Mouse (Mus musculus) cerebellum, adult 9-10 months (tissue): ENCODE results near the gene Eif4e3.
A peak's percentile ranks its signal among the peaks of the same experiment; 100 is the strongest.

Source experiments
- DNase-seq: peaks from one replicate; pipeline ENCODE4 v3.0.0; 2022

The Eif4e3 gene

GRCm38 (mm10) chr6:99663232-99663631 lies 3.3 kb downstream of the Eif4e3 start:
- no peak for DNase-seq

- DNase-seq: no peak
These were observed 6.1 kb downstream of the Eif4e3 start for GRCm38 (mm10) chr6:99660443-99660842.

GRCm38 (mm10) chr6:99658586-99658985 lies 8.0 kb downstream of the Eif4e3 start:
- DNase-seq: no peak

GRCm38 (mm10) chr6:99656088-99656487 lies 10.5 kb downstream of the Eif4e3 start:
- no peak for DNase-seq

DNA sequence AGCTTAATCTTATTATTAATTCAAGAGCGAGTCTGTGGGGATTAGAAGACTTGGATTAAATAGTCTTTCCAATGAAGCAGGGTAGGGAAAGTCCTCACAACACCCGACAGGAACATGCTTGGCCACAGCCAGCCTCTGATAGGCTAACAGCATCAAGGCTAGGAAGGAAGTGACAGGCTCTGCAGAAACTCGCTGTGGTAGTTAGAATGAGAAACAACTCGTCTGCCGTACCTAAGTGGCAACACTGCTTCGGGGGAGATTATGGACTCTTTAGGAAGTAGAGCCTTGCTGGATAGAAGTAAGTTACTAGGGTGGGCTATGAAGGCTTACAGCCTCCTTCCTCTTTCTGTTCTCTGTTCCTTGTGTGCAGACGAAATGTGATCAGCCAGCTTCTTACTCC lies 11.1 kb downstream of the Eif4e3 start:
- no peak for DNase-seq

DNA sequence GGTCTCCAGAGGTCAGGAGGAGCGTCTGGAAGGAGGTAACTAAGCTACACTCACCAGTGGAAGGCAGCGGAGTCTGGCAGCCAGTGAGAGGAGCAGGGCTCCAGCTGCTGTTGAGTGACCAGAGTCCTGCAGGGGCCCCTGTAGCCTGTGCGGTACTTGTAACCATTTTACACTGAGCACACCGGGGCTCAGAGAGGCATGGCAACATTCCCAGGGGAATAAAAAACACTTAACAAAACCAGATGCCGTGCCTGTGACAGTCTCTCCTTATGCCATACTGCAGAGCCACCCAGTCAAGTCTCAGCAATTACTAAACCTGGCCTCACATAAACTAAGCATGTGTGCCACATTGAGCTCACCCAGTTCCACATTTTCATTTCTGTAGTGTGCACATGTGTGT lies 12.2 kb downstream of the Eif4e3 start:
- no peak for DNase-seq

- DNase-seq: no peak
These were observed 14.2 kb downstream of the Eif4e3 start for GRCm38 (mm10) chr6:99652341-99652740.

DNA sequence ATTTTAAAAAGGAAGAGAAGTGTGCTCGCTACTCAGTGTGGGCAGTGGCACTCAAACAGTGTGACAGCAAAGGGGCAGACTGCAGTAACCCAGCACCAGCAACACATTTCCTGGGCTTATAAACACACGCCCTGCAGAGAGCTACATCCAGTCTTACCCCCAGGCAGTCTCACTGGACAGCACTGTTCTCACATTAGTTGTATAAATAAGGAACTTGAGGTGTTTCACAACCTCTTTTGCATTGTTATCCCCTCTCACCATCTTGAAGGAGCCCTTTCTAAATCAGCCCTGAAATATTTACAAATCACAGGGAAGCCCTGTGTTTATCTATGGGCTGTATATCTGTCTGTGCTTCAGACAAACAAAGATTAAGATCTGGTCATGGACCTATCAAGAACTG lies 17.3 kb downstream of the Eif4e3 start:
- DNase-seq: no peak

GRCm38 (mm10) chr6:99646344-99646743 lies 20.2 kb downstream of the Eif4e3 start:
- no peak for DNase-seq

DNA sequence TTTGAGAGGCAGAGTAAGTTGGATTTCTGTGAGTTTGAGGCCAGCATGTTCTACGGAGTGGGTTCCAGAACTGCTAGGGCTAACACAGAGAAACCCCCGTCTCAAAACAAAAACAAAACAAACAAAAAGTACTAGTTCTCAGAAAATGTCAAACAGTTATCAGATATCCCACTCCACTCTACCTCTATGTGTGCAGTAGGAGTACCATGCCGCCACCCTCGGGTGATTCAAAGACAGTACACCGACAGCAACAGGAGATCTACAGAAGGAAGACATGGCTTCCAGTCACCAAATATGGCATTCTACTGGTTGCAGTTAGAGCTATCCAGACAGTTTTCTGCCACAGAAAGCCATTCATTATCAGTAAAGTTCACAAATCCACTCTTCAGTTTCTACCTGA lies 21.7 kb downstream of the Eif4e3 start:
- no peak for DNase-seq

DNA sequence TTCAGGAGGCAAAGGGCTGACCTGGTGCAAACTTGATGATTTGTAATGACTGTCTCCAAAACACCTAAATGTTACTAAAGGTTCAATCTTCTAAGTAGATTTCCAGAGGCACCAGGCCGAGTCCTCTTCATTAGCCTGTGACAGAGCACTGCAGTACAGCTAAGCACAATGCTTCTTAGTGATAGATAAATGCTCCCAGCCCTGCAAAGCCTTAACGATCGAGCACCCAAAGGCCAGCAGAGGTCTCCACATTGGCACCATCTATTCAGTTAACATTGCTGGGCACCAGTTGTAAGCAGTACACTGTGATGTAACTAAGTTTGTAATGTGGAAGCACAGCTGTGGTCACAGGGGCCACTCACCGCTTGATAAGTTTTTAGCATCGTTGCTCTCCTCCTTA lies 22.2 kb downstream of the Eif4e3 start:
- DNase-seq: no peak

GRCm38 (mm10) chr6:99643439-99644199 lies 23.0 kb downstream of the Eif4e3 start:
- DNase-seq: no peak

- no peak for DNase-seq
These were observed 29.1 kb downstream of the Eif4e3 start for GRCm38 (mm10) chr6:99637456-99637855.

DNA sequence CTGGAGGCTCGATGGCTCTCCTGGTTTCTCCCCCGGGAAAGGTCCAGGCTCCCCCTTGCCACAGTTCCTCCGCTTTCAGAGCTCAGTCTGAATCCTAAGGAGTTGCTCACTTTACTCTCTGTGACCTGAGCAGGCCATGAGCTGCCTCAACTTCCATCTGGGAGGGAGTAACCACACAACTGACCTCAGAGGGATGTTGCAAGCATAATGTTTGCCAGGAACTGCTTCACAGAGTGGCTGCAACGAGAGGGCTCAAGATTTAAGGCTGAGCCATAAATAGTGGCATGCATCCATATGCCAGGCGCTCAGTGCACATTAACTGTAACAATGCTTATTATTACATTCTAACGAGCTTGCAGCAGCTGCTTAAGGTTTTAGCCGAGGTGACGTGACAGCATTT lies 29.8 kb downstream of the Eif4e3 start:
- no peak for DNase-seq

DNA sequence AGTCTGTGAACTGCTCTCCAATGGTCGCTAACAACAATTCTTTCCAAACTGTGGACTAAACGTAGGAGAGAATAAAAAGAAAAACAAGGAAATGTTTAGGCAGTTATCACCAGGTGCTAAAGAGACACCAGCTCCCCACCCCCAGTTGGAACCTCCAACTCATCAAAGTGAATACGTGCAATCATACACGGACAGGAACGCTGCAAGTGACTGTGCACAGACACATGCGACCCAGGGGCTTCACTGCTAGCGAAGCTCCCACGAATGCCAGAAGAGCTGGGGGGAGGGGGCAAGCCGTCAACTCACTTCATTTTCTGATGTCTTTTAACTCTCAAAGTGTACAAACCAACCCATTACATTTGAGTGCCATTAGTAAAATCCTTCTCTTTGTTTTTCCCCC lies 30.4 kb downstream of the Eif4e3 start:
- DNase-seq: no peak

GRCm38 (mm10) chr6:99632121-99632980 lies 34.2 kb downstream of the Eif4e3 start:
- DNase-seq: no peak

DNA sequence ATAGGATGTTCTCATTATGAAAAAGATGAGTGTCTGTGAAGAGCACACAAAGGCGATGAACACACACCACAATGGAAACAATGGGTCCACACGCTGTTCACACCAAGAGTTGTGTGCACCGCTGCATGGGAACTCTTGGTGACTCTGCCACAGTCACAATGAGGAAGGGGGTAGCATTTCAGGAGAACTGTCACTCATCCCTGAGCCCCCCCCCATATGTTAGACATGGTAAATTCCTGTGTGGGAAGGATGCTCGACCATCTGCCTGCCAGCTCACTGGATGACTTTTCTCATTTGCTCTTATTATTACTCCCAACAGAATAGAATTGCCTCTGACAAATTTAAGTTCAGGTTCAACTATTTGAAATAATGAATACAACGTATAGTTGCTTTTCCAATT lies 34.9 kb downstream of the Eif4e3 start:
- no peak for DNase-seq

GRCm38 (mm10) chr6:99629726-99630458 lies 36.7 kb downstream of the Eif4e3 start:
- DNase-seq: peak; percentile 69

DNA sequence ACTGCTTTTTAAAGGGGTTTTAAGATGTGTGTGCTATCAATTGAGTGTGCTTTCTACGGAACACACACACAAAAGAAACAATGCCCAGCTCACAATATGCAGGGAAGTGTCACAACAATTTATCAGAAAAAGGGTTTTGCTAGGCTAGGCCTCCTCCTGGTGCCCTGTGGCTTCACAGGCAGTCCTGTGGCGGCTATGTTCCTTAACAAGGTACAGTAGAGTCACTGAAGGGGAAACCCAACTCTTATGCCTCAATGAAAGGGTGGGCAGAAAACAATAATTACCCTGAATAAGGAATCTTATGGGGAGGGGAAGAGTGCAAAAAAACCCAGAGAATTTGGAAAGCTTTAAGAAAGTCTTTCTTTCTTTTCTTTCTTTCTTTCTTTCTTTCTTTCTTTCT lies 40.2 kb downstream of the Eif4e3 start:
- DNase-seq: no peak

- no peak for DNase-seq
These were observed 40.8 kb downstream of the Eif4e3 start for GRCm38 (mm10) chr6:99625803-99626202.

GRCm38 (mm10) chr6:99625306-99625705 lies 41.3 kb downstream of the Eif4e3 start:
- DNase-seq: no peak

DNA sequence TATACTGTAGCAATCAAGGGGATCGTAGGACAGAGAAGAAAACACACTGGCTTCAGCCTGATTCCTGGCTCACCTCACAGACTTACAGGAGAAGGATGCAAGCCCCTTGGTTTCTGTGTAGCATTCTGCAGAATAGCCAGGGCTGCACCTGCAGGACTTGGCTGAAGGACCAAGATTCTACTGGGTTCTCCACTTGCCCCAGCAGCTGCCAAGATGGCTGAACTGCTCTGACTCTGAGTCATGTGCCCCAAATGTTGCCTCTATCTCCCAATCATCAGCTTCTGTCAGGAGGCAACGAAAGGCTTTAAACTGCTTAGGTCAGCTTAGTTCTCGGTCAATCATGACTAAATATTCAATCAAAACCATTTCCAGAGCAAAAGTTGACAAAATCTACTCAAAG lies 42.0 kb downstream of the Eif4e3 start:
- DNase-seq: no peak

GRCm38 (mm10) chr6:99623641-99624040 lies 42.9 kb downstream of the Eif4e3 start:
- no peak for DNase-seq

- DNase-seq: no peak
These were observed 45.4 kb downstream of the Eif4e3 start for GRCm38 (mm10) chr6:99621167-99621566.
